Mouse (Mus musculus): Measurements from ENCODE around the gene Prf1.

GRCm38 (mm10) chr10:61267378-61267777 lies 30.3 kb upstream of the Prf1 start:
- TF ChIP-seq CTCF (IDR thresholded peaks at IDR 0.05; ENCODE audit: control insufficient read depth, insufficient read depth, insufficient replicate concordance, low read depth, low read length) (no peak), POLR2A (IDR thresholded peaks at IDR 0.05; ENCODE audit: control insufficient read depth, low read depth, low read length) (no peak)
